Mouse (Mus musculus) brown adipose tissue, adult 24 weeks (tissue): Measurements from ENCODE around the gene Htr1f. TPM values are rescaled to one million over a fixed set of nuclear protein-coding genes. Genes with fewer than 3 reads are reported as not detected.

Experiments
- H3K27ac ChIP-seq: fragments of 200-500 bp; replicated peaks from 2 replicates; pipeline ENCODE4 v1.5.1; 2012; ENCODE audit warnings: low read depth, mild to moderate bottlenecking, low read length
- H3K4me1 ChIP-seq: fragments of 200-500 bp; 2 replicates; pipeline ENCODE4 v1.6.1; 2012; ENCODE audit warnings: low read length, mixed read lengths; ENCODE audit not compliant: control insufficient read depth, insufficient read depth, insufficient read length
- H3K4me3 ChIP-seq: fragments of 200-500 bp; 2 replicates; pipeline ENCODE4 v1.5.1; 2012; ENCODE audit warnings: low read depth, mild to moderate bottlenecking, low read length, moderate library complexity; ENCODE audit not compliant: insufficient read depth
- polyA plus RNA-seq: library from polyadenylated mRNA; stranded (reverse); fragments of >200 nt; gene quantifications from 2 replicates; pipeline ENCODE4 v1.2.4, GENCODE M21; 2012; ENCODE audit not compliant: missing spikeins, insufficient read depth, insufficient read length

The Htr1f gene
- polyA plus RNA-seq, 1 experiment = not detected

GRCm38 (mm10) chr16:65001993-65002821, 103.4 kb downstream of the Htr1f start:
- Histone ChIP-seq H3K4me1 (no peaks in the 10 kb centered on the region), H3K27ac (no peak overlapping the region)

GRCm38 (mm10) chr16:64989279-64989800, 116.3 kb downstream of the Htr1f start:
- H3K4me3 ChIP-seq = no peak overlapping the region
- H3K27ac ChIP-seq = no peak overlapping the region
- no peaks in the 10 kb centered on the region for H3K4me1 ChIP-seq

More at GRCm38 (mm10) chr16:65001993-65002821, 103.4 kb downstream of the Htr1f start:
- H3K4me3 ChIP-seq = no peak overlapping the region

GRCm38 (mm10) chr16:64987564-64987963, 118.1 kb downstream of the Htr1f start:
- Histone ChIP-seq H3K27ac (no peak overlapping the region), H3K4me1 (no peaks in the 10 kb centered on the region), H3K4me3 (no peak overlapping the region)

- no peaks in the 10 kb centered on the region for H3K4me1 ChIP-seq
- no peak overlapping the region for H3K4me3 ChIP-seq
- H3K27ac ChIP-seq = no peak overlapping the region
Observed at GRCm38 (mm10) chr16:64987049-64987448, 118.6 kb downstream of the Htr1f start.

- Histone ChIP-seq H3K4me3 (no peak overlapping the region), H3K4me1 (no peaks in the 10 kb centered on the region), H3K27ac (no peak overlapping the region)
Observed at GRCm38 (mm10) chr16:64974636-64975035, 131.0 kb downstream of the Htr1f start.

GRCm38 (mm10) chr16:64973533-64974305, 131.9 kb downstream of the Htr1f start:
- Histone ChIP-seq H3K4me1 (no peaks in the 10 kb centered on the region), H3K27ac (no peak overlapping the region), H3K4me3 (no peak overlapping the region)

- Histone ChIP-seq H3K27ac (no peak overlapping the region), H3K4me1 (no peaks in the 10 kb centered on the region), H3K4me3 (no peak overlapping the region)
Observed at GRCm38 (mm10) chr16:64961690-64962089, 144.0 kb downstream of the Htr1f start.

GRCm38 (mm10) chr16:64941646-64942195, 163.9 kb downstream of the Htr1f start:
- Histone ChIP-seq H3K4me3 (no peak overlapping the region), H3K27ac (no peak overlapping the region), H3K4me1 (no peaks in the 10 kb centered on the region; the same call in 1 of the 2 replicates)

- no peaks in the 10 kb centered on the region for H3K4me1 ChIP-seq
- no peak overlapping the region for H3K4me3 ChIP-seq
- H3K27ac ChIP-seq = no peak overlapping the region
Observed at GRCm38 (mm10) chr16:64934793-64935192, 170.9 kb downstream of the Htr1f start.

- no peak overlapping the region for H3K4me3 ChIP-seq
- no peak overlapping the region for H3K27ac ChIP-seq
- no peaks in the 10 kb centered on the region for H3K4me1 ChIP-seq
Observed at GRCm38 (mm10) chr16:64934011-64934410, 171.6 kb downstream of the Htr1f start.

- Histone ChIP-seq H3K4me3 (no peak overlapping the region), H3K4me1 (no peaks in the 10 kb centered on the region), H3K27ac (no peak overlapping the region)
Observed at GRCm38 (mm10) chr16:64923500-64923899, 182.2 kb downstream of the Htr1f start.

- H3K4me1 ChIP-seq = no peaks in the 10 kb centered on the region
- no peak overlapping the region for H3K27ac ChIP-seq
- no peak overlapping the region for H3K4me3 ChIP-seq
Observed at GRCm38 (mm10) chr16:64908747-64909146, 196.9 kb downstream of the Htr1f start.

- Histone ChIP-seq H3K4me1 (no peaks in the 10 kb centered on the region), H3K4me3 (no peak overlapping the region), H3K27ac (no peak overlapping the region)
Observed at GRCm38 (mm10) chr16:64907112-64907511, 198.5 kb downstream of the Htr1f start.

GRCm38 (mm10) chr16:64903328-64903727, 202.3 kb downstream of the Htr1f start:
- no peaks in the 10 kb centered on the region for H3K4me1 ChIP-seq
- H3K4me3 ChIP-seq = no peak overlapping the region
- no peak overlapping the region for H3K27ac ChIP-seq

GRCm38 (mm10) chr16:64899084-64899483, 206.6 kb downstream of the Htr1f start:
- no peak overlapping the region for H3K27ac ChIP-seq

More at GRCm38 (mm10) chr16:64899084-64899483, 206.6 kb downstream of the Htr1f start:
- no peaks in the 10 kb centered on the region for H3K4me1 ChIP-seq
- H3K4me3 ChIP-seq = no peak overlapping the region
